In the genomic region with DNA sequence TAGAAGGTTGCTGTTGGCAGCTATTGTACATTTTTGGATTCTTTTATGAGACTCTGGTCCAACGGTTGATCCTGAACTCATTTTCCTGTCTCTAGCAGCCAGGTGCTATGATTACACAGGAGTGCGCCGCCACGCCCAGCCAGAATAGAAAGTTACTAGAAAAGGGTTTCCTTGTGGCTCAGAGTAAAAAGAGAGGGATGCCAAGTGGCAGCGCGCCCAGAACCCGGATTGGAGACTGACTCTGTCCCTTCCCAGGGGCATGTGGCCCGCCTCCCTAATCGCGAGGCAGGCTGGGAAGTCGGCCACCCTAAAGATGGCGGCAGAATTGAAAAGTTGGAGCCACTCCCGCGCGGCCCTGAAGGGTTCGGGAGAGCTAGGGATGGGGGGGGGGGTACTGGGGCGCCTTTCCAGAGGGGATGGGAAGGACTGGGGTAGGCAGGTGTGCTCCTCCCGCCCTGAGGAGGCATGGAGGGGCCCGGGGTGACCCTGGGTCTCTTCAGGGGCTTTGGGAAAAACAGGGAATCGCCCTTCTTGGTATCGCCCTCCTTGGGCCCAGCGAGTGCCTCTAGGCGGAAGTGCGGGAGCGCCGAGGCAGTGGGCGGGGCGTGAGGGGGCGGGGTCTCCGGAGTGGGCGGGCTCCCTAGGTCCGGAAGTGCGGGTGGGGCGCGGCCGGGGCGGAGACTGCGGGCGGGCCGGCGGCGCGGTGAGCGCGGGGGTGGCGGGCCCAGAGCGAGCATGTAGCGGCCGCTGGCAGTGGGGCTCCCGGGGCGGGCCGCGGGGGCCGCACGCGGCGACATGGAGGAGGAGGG, we compare ENCODE assay signal across 8 mouse cellular contexts. TPM values are rescaled to one million over a fixed set of nuclear protein-coding genes. Genes with fewer than 3 reads are reported as not detected.
DNase-seq lines count a peak whose midpoint lies in the region; ATAC-seq lines count a peak whose summit lies in the region.

A gene (plus strand): TSS at position 683 of the 809 bp plus-strand sequence.

- H3K27ac ChIP-seq in hindbrain, embryonic 14.5 days, result peak within 1 kb of the TSS; percentile 93

- H3K27me3 ChIP-seq in hindbrain, embryonic 14.5 days (ENCODE audit: control insufficient read depth, insufficient read depth, low read length), result no peaks in the 10 kb centered on the region

- no peaks in the 10 kb centered on the region for H3K9me3 ChIP-seq in hindbrain, embryonic 14.5 days (ENCODE audit: control insufficient read depth, low read length)

- peak within 1 kb of the TSS; percentile 80 for H3K9ac ChIP-seq in hindbrain, embryonic 14.5 days

- H3K4me1 ChIP-seq in hindbrain, embryonic 14.5 days (replicated peaks; ENCODE audit: control insufficient read depth, insufficient read depth, low read length), result peaks cover 14% of the 10 kb centered on the region

- no peaks in the 10 kb centered on the region for H3K36me3 ChIP-seq in hindbrain, embryonic 14.5 days (replicated peaks; ENCODE audit: control insufficient read depth, insufficient read depth)

- H3K4me3 ChIP-seq in hindbrain, embryonic 14.5 days (replicated peaks; ENCODE audit: low read length), result peak within 1 kb of the TSS; percentile 75

- DNase-seq in R1 (ENCODE audit: low read depth, low spot score), result peak; percentile 96
- peak; percentile 97 to 99 for DNase-seq in cerebellum, postnatal 25 days
- DNase-seq in frontal cortex, postnatal 25 days (ENCODE audit: low spot score in 2 of 2), result peak; percentile 91 to 93
- DNase-seq in hindbrain, embryonic 14.5 days (ENCODE audit: low spot score), result peak; percentile 94
- peak; percentile 94 for DNase-seq in layer of hippocampus, postnatal 36 days
- DNase-seq in lung, postnatal 36 days, result peak; percentile 99
- DNase-seq in retina, postnatal 1 day, result peak; percentile 97
- peak; percentile 90 to 96 for DNase-seq in urinary bladder, adult 18-20 months (ENCODE audit: low spot score in 2 of 2)

- 1% methylated on average over 29 of the region's 57 CpGs for WGBS in hindbrain, embryonic 14.5 days

- peak within 1 kb of the TSS; percentile 75 for H3K4me2 ChIP-seq in hindbrain, embryonic 14.5 days (replicated peaks)

- peak; percentile 96 for ATAC-seq in hindbrain, embryonic 14.5 days (ENCODE audit: low FRiP score)

RNA-seq across cellular contexts. Expression of the gene that starts here (rescaled TPM):
- polyA plus RNA-seq in hindbrain, embryonic 14.5 days (2014; fragmentation: Nextera tagmentation; extraction: Ambion mirVana), result 89.0 and 89.4 TPM in 2 replicates
- 10 to 100 TPM; 52.1 to 53.4 TPM for total RNA-seq in layer of hippocampus, postnatal 36 days (2021)

Comparison
In these comparisons a context has a peak if more than half of its experiments do, and no peak if none do; other contexts are left out.
1. Peak in every context shown above with its lines: DNase-seq, ATAC-seq, H3K4me3 ChIP-seq and H3K27ac ChIP-seq.